Mouse (Mus musculus) embryonic stem cell, embryonic (primary cell): ENCODE measurements around the gene Samm50.

Experiments used
- CTCF ChIA-PET, 4 experiments: fragments of 300-600 bp in 2 of 4; fragments of 350-600 bp in 2 of 4; sonication (Branson Sonifier 250); formaldehyde crosslinking; loops; one replicate each; lab custom pipeline; 2022; ENCODE audit warnings: inconsistent platforms in 2 of 4; lab: Charles Lee
- POLR2A ChIA-PET, 4 experiments: fragments of 300-600 bp in 2 of 4; fragments of 350-600 bp in 2 of 4; sonication (Branson Sonifier 250); formaldehyde crosslinking; loops; one replicate each; lab custom pipeline; 2022; ENCODE audit warnings: antibody characterized with exemption in 4 of 4, inconsistent platforms in 1 of 4; lab: Charles Lee

The Samm50 gene

GRCm38 (mm10) chr15:84191724-84192057, 350 bp upstream of the Samm50 start:
- CTCF ChIA-PET: interaction anchor here in 3 of 4 experiments (0.8 to 3.5 kb wide), 19 partner anchors 8 to 408 kb away, joined by 3 to 21 read pairs (median 4); partner anchors contain the start of genes Pnpla3 (in 2 of the 3) and Parvb (in 1 of the 3)
- POLR2A ChIA-PET: interaction anchor here (0.6 to 6.7 kb wide), 52 partner anchors 8 to 1965 kb away, joined by 3 to 67 read pairs (median 5); partner anchors contain the start of genes Pnpla3 (in 3 of the 4), Parvb (in 2 of the 4), Rtl6 (in 2 of the 4) and Poldip3 (in 1 of the 4)

- ChIA-PET CTCF (interaction anchor here (0.6 to 2.6 kb wide), 4 partner anchors 13 to 51 kb away, joined by 3 to 13 read pairs (median 4); partner anchors contain the start of gene Pnpla3 (in 1 of the 4)), POLR2A (interaction anchor here in 3 of 4 experiments (0.6 to 2.0 kb wide), 12 partner anchors 11 to 870 kb away, joined by 3 to 10 read pairs (median 3); partner anchors contain the start of gene Pnpla3 (in 3 of the 3))
Observed at GRCm38 (mm10) chr15:84196486-84197165, 4.6 kb downstream of the Samm50 start.

- POLR2A ChIA-PET: interaction anchor here in 2 of 4 experiments (1.2 to 1.6 kb wide), 3 partner anchors 14 to 127 kb away, joined by 3 to 6 read pairs (median 4); no protein-coding TSS in a partner anchor
Observed at GRCm38 (mm10) chr15:84207327-84207726, 15.3 kb downstream of the Samm50 start.

GRCm38 (mm10) chr15:84209517-84210412, 17.7 kb downstream of the Samm50 start:
- CTCF ChIA-PET: interaction anchor here (0.5 to 2.8 kb wide), 7 partner anchors 8 to 794 kb away, joined by 3 to 16 read pairs (median 4); partner anchors contain the start of gene Samm50 (in 1 of the 4)
- POLR2A ChIA-PET: interaction anchor here (0.7 to 4.3 kb wide), 10 partner anchors 9 to 364 kb away, joined by 3 to 37 read pairs (median 7); partner anchors contain the start of gene Samm50 (in 2 of the 4)

More at GRCm38 (mm10) chr15:84207327-84207726, 15.3 kb downstream of the Samm50 start:
- CTCF ChIA-PET: no interaction called here

- POLR2A ChIA-PET: interaction anchor here in 3 of 4 experiments (0.9 to 4.3 kb wide), 12 partner anchors 10 to 470 kb away, joined by 3 to 37 read pairs (median 8); partner anchors contain the start of genes Samm50 (in 3 of the 3) and Parvb (in 1 of the 3)
- CTCF ChIA-PET: interaction anchor here (0.6 to 2.8 kb wide), 17 partner anchors 9 to 548 kb away, joined by 3 to 38 read pairs (median 11); partner anchors contain the start of gene Samm50 (in 1 of the 4)
Observed at GRCm38 (mm10) chr15:84210461-84210860, 18.4 kb downstream of the Samm50 start.

GRCm38 (mm10) chr15:84210941-84211340, 18.9 kb downstream of the Samm50 start:
- ChIA-PET POLR2A (interaction anchor here (0.8 to 4.3 kb wide), 19 partner anchors 10 to 470 kb away, joined by 3 to 37 read pairs (median 7); partner anchors contain the start of genes Samm50 (in 3 of the 4), Parvb (in 1 of the 4) and Pnpla3 (in 1 of the 4)), CTCF (interaction anchor here (0.5 to 2.8 kb wide), 28 partner anchors 10 to 547 kb away, joined by 3 to 45 read pairs (median 10); partner anchors contain the start of gene Samm50 (in 2 of the 4))

GRCm38 (mm10) chr15:84211564-84211963, 19.5 kb downstream of the Samm50 start:
- POLR2A ChIA-PET: interaction anchor here (0.8 to 4.3 kb wide), 35 partner anchors 8 to 469 kb away, joined by 3 to 37 read pairs (median 5); partner anchors contain the start of genes Samm50 (in 3 of the 4), Pnpla3 (in 2 of the 4) and Parvb (in 1 of the 4)
- CTCF ChIA-PET: interaction anchor here (0.5 to 2.8 kb wide), 138 partner anchors 8 to 547 kb away, joined by 3 to 45 read pairs (median 4); partner anchors contain the start of genes Samm50 (in 3 of the 4), Parvb (in 1 of the 4) and Pnpla3 (in 1 of the 4)

GRCm38 (mm10) chr15:84212031-84212755, 20.2 kb downstream of the Samm50 start:
- ChIA-PET CTCF (interaction anchor here (0.5 to 2.8 kb wide), 146 partner anchors 8 to 488 kb away, joined by 3 to 45 read pairs (median 4); partner anchors contain the start of genes Samm50 (in 3 of the 4), Parvb (in 1 of the 4) and Pnpla3 (in 1 of the 4)), POLR2A (interaction anchor here (0.6 to 4.3 kb wide), 34 partner anchors 9 to 509 kb away, joined by 3 to 37 read pairs (median 6); partner anchors contain the start of genes Samm50 (in 3 of the 4), Pnpla3 (in 2 of the 4) and Parvb (in 1 of the 4))

- CTCF ChIA-PET: interaction anchor here (0.5 to 2.8 kb wide), 123 partner anchors 8 to 488 kb away, joined by 3 to 45 read pairs (median 5); partner anchors contain the start of genes Samm50 (in 3 of the 4), Parvb (in 1 of the 4) and Pnpla3 (in 1 of the 4)
Observed at GRCm38 (mm10) chr15:84212756-84213105, 20.7 kb downstream of the Samm50 start.

GRCm38 (mm10) chr15:84213162-84213739, 21.2 kb downstream of the Samm50 start:
- POLR2A ChIA-PET: interaction anchor here in 3 of 4 experiments (0.7 to 7.6 kb wide), 7 partner anchors 16 to 60 kb away, joined by 3 to 53 read pairs (median 4); partner anchors contain the start of gene Samm50 (in 1 of the 3)
- CTCF ChIA-PET: interaction anchor here in 3 of 4 experiments (0.8 to 2.7 kb wide), 10 partner anchors 10 to 416 kb away, joined by 3 to 21 read pairs (median 7); no protein-coding TSS in a partner anchor

More at GRCm38 (mm10) chr15:84212756-84213105, 20.7 kb downstream of the Samm50 start:
- POLR2A ChIA-PET: interaction anchor here (0.6 to 5.9 kb wide), 27 partner anchors 8 to 508 kb away, joined by 3 to 53 read pairs (median 7); partner anchors contain the start of genes Samm50 (in 3 of the 4), Parvb (in 1 of the 4) and Pnpla3 (in 1 of the 4)

- ChIA-PET CTCF (interaction anchor here in 2 of 4 experiments (0.8 to 2.7 kb wide), 7 partner anchors 8 to 415 kb away, joined by 3 to 14 read pairs (median 3); partner anchors contain the start of gene Samm50 (in 1 of the 2)), POLR2A (interaction anchor here (0.7 to 7.6 kb wide), 18 partner anchors 9 to 89 kb away, joined by 3 to 53 read pairs (median 3); partner anchors contain the start of genes Samm50 (in 2 of the 4) and Parvb (in 1 of the 4))
Observed at GRCm38 (mm10) chr15:84214476-84214875, 22.4 kb downstream of the Samm50 start.

- CTCF ChIA-PET: interaction anchor here in 3 of 4 experiments (0.6 to 2.7 kb wide), 5 partner anchors 8 to 457 kb away, joined by 3 to 14 read pairs (median 4); partner anchors contain the start of gene Samm50 (in 1 of the 3)
- POLR2A ChIA-PET: interaction anchor here in 3 of 4 experiments (1.0 to 7.6 kb wide), 15 partner anchors 8 to 83 kb away, joined by 3 to 53 read pairs (median 6); partner anchors contain the start of genes Samm50 (in 2 of the 3) and Parvb (in 1 of the 3)
Observed at GRCm38 (mm10) chr15:84215273-84215672, 23.2 kb downstream of the Samm50 start.

GRCm38 (mm10) chr15:84216026-84216425, 24.0 kb downstream of the Samm50 start:
- POLR2A ChIA-PET: interaction anchor here (0.6 to 7.6 kb wide), 16 partner anchors 10 to 189 kb away, joined by 3 to 53 read pairs (median 4); partner anchors contain the start of genes Samm50 (in 2 of the 4), Parvb (in 1 of the 4) and Pnpla3 (in 1 of the 4)
- CTCF ChIA-PET: interaction anchor here in 2 of 4 experiments (0.6 to 2.7 kb wide), 3 partner anchors 8 to 44 kb away, joined by 3 to 14 read pairs (median 3); no protein-coding TSS in a partner anchor

- ChIA-PET POLR2A (interaction anchor here (0.6 to 7.6 kb wide), 17 partner anchors 9 to 189 kb away, joined by 3 to 53 read pairs (median 4); partner anchors contain the start of genes Samm50 (in 2 of the 4), Parvb (in 1 of the 4) and Pnpla3 (in 1 of the 4)), CTCF (interaction anchor here in 2 of 4 experiments (0.6 to 1.1 kb wide), 2 partner anchors 44 to 324 kb away, joined by 3 to 4 read pairs; no protein-coding TSS in a partner anchor)
Observed at GRCm38 (mm10) chr15:84216461-84217084, 24.5 kb downstream of the Samm50 start.
